Mouse (Mus musculus) G1E (cell line): Measurements from ENCODE around the gene Hivep3. TPM values are rescaled to one million over a fixed set of nuclear protein-coding genes. Genes with fewer than 3 reads are reported as not detected.

ENCODE experiments used
- ATAC-seq: 2 replicates; pipeline ENCODE4 v1.8.0; 2016; ENCODE audit warnings: mild to moderate bottlenecking; ENCODE audit not compliant: insufficient number of reproducible peaks, poor library complexity, low FRiP score, severe bottlenecking; ENCODE audit errors: extremely low read depth
- DNase-seq: peaks from one replicate; pipeline ENCODE4 v3.0.0; 2012; ENCODE audit warnings: low spot score
- H3K27me3 ChIP-seq: 2 replicates; pipeline ENCODE4 v1.6.1; 2012; ENCODE audit warnings: mild to moderate bottlenecking, low read length, inconsistent platforms; ENCODE audit not compliant: insufficient read depth
- H3K36me3 ChIP-seq: replicated peaks from 2 replicates; pipeline ENCODE3; 2012; ENCODE audit warnings: mild to moderate bottlenecking, inconsistent platforms
- H3K4me1 ChIP-seq: 2 replicates; pipeline ENCODE4 v1.6.1; 2012; ENCODE audit warnings: low read depth, low read length, inconsistent platforms, mixed read lengths; ENCODE audit not compliant: insufficient read depth
- H3K4me3 ChIP-seq: 2 replicates; pipeline ENCODE4 v1.5.1; 2012; ENCODE audit warnings: low read depth, mild to moderate bottlenecking, inconsistent platforms, low read length, moderate library complexity, mixed read lengths
- H3K9me3 ChIP-seq: replicated peaks from 2 replicates; pipeline ENCODE4 v1.6.1; 2012; ENCODE audit warnings: inconsistent platforms
- CTCF ChIP-seq: IDR thresholded peaks from 2 replicates; pipeline ENCODE4 v1.5.1; 2012; ENCODE audit warnings: low read depth, low read length, inconsistent platforms, mixed read lengths
- GATA1 ChIP-seq: IDR thresholded peaks from 2 replicates; pipeline ENCODE4 v1.6.1; 2012; ENCODE audit warnings: borderline replicate concordance, low read length, inconsistent platforms, mixed read lengths
- GATA2 ChIP-seq: IDR thresholded peaks from 2 replicates; pipeline ENCODE4 v1.6.1; 2012; ENCODE audit warnings: low read depth, low read length, inconsistent platforms, borderline replicate concordance
- POLR2AphosphoS5 ChIP-seq: IDR thresholded peaks from 2 replicates; pipeline ENCODE4 v1.6.1; 2012; ENCODE audit warnings: low read depth, low read length, inconsistent platforms; ENCODE audit not compliant: insufficient replicate concordance
- TAL1 ChIP-seq: conservative IDR thresholded peaks from 2 replicates; pipeline ENCODE4 v1.6.1; 2012; ENCODE audit warnings: low read depth, low read length, inconsistent platforms, mixed read lengths
- polyA plus RNA-seq: library from polyadenylated mRNA; stranded (reverse); fragments of >175 nt; gene quantifications from 2 replicates; pipeline ENCODE4 v1.2.3, GENCODE M21; 2012
- total RNA-seq, 2 experiments: library from RNA; stranded (forward) in 1 of 2; stranded (reverse) in 1 of 2; fragments of 200-1000 nt in 1 of 2; fragments of >200 nt in 1 of 2; fragmentation: Nextera tagmentation in 1 of 2; gene quantifications; 2 replicates each; pipeline ENCODE4 v1.2.3; 2014 to 2017

The Hivep3 gene
- total and polyA plus RNA-seq, 3 experiments = 0.49 TPM; not detected in 2

- DNase-seq (no peak), ATAC-seq (no peak)
- H3K4me3 ChIP-seq = no peak overlapping the region
- no peaks in the 10 kb centered on the region for H3K4me1 ChIP-seq
- H3K9me3 ChIP-seq = peaks cover 40% of the 10 kb centered on the region
- H3K27me3 ChIP-seq = no peaks in the 10 kb centered on the region
- TF ChIP-seq GATA1 (no peak), CTCF (no peak), GATA2 (no peak), POLR2AphosphoS5 (no peak), TAL1 (no peak)
- H3K36me3 ChIP-seq = no peaks in the 10 kb centered on the region
These were observed 153.0 kb downstream of the Hivep3 start for GRCm38 (mm10) chr4:119886621-119887020.

- ATAC-seq (no peak), DNase-seq (no peak)
- Histone ChIP-seq H3K4me1 (no peaks in the 10 kb centered on the region), H3K36me3 (no peaks in the 10 kb centered on the region), H3K9me3 (peaks cover 33% of the 10 kb centered on the region), H3K4me3 (no peak overlapping the region), H3K27me3 (no peaks in the 10 kb centered on the region)
- TF ChIP-seq GATA2 (no peak), POLR2AphosphoS5 (no peak), GATA1 (no peak), CTCF (no peak), TAL1 (no peak)
These were observed 154.1 kb downstream of the Hivep3 start for GRCm38 (mm10) chr4:119887523-119888177.

GRCm38 (mm10) chr4:119889760-119890159 lies 156.2 kb downstream of the Hivep3 start:
- no peaks in the 10 kb centered on the region for H3K36me3 ChIP-seq
- H3K4me1 ChIP-seq = no peaks in the 10 kb centered on the region
- ATAC-seq (no peak), DNase-seq (no peak)
- no peak for TF ChIP-seq POLR2AphosphoS5
- TF ChIP-seq GATA1 = no peak
- no peak for TF ChIP-seq GATA2
- TF ChIP-seq TAL1 = no peak
- TF ChIP-seq CTCF = no peak
- H3K27me3 ChIP-seq = no peaks in the 10 kb centered on the region
- peaks cover 33% of the 10 kb centered on the region for H3K9me3 ChIP-seq
- no peak overlapping the region for H3K4me3 ChIP-seq

GRCm38 (mm10) chr4:119893255-119893779 lies 159.7 kb downstream of the Hivep3 start:
- peaks cover 43% of the 10 kb centered on the region for H3K9me3 ChIP-seq
- H3K4me1 ChIP-seq = no peaks in the 10 kb centered on the region
- H3K27me3 ChIP-seq = no peaks in the 10 kb centered on the region
- no peak for DNase-seq
- no peak overlapping the region for H3K4me3 ChIP-seq
- no peak for ATAC-seq
- TF ChIP-seq GATA2 = no peak
- TF ChIP-seq CTCF = no peak
- no peak for TF ChIP-seq TAL1
- no peak for TF ChIP-seq POLR2AphosphoS5
- TF ChIP-seq GATA1 = no peak
- H3K36me3 ChIP-seq = no peaks in the 10 kb centered on the region

- TF ChIP-seq CTCF = no peak
- TF ChIP-seq GATA2 = no peak
- no peak for TF ChIP-seq POLR2AphosphoS5
- TF ChIP-seq GATA1 = no peak
- TF ChIP-seq TAL1 = no peak
- ATAC-seq (no peak), DNase-seq (no peak)
- H3K36me3 ChIP-seq = no peaks in the 10 kb centered on the region
- H3K4me3 ChIP-seq = no peak overlapping the region
- no peaks in the 10 kb centered on the region for H3K4me1 ChIP-seq
- peaks cover 36% of the 10 kb centered on the region for H3K9me3 ChIP-seq
- H3K27me3 ChIP-seq = no peaks in the 10 kb centered on the region
These were observed 161.3 kb downstream of the Hivep3 start for GRCm38 (mm10) chr4:119894797-119895458.

- ATAC-seq = no peak
These were observed 161.9 kb downstream of the Hivep3 start for GRCm38 (mm10) chr4:119895504-119895903.

More at GRCm38 (mm10) chr4:119895504-119895903, 161.9 kb downstream of the Hivep3 start:
- Histone ChIP-seq H3K9me3 (peaks cover 36% of the 10 kb centered on the region), H3K4me3 (no peak overlapping the region), H3K36me3 (no peaks in the 10 kb centered on the region), H3K4me1 (no peaks in the 10 kb centered on the region), H3K27me3 (no peaks in the 10 kb centered on the region)
- TF ChIP-seq TAL1 (no peak), GATA1 (no peak), CTCF (no peak), GATA2 (no peak), POLR2AphosphoS5 (no peak)
- DNase-seq = no peak
